Mouse (Mus musculus) olfactory bulb, adult 2 months (tissue): ENCODE results near the gene Zfp706. TPM values are rescaled to one million over a fixed set of nuclear protein-coding genes. Genes with fewer than 3 reads are reported as not detected.

ENCODE experiments used
- H3K27ac ChIP-seq: fragments of 200-500 bp; 2 replicates; pipeline ENCODE4 v1.5.1; 2012; ENCODE audit warnings: low read depth, low read length; ENCODE audit not compliant: insufficient read depth
- H3K4me1 ChIP-seq: fragments of 200-500 bp; 2 replicates; pipeline ENCODE4 v1.6.1; 2012; ENCODE audit warnings: low read length; ENCODE audit not compliant: control insufficient read depth, insufficient read depth
- H3K4me3 ChIP-seq: fragments of 200-500 bp; 2 replicates; pipeline ENCODE4 v1.5.1; 2012; ENCODE audit warnings: mild to moderate bottlenecking, low read depth, low read length, moderate library complexity; ENCODE audit not compliant: insufficient read depth
- CTCF ChIP-seq: fragments of 200-500 bp; IDR thresholded peaks from 2 replicates; pipeline ENCODE4 v1.5.1; 2012; ENCODE audit warnings: low read depth, mild to moderate bottlenecking, low read length, moderate library complexity; ENCODE audit not compliant: insufficient read depth
- POLR2A ChIP-seq: fragments of 200-500 bp; IDR thresholded peaks from 2 replicates; pipeline ENCODE4 v1.6.1; 2012; ENCODE audit warnings: mild to moderate bottlenecking, low read depth, low read length, moderate library complexity; ENCODE audit not compliant: insufficient read depth
- WGBS: fragments of 180-500 bp; shearing (Covaris S2); methylation state at CpG from one replicate; pipeline ENCODE4 v1.1.7; 2018; 5-methylcytosine and 5-hydroxymethylcytosine counted together
- polyA plus RNA-seq: library from polyadenylated mRNA; stranded (reverse); fragments of >200 nt; gene quantifications from 2 replicates; pipeline ENCODE4 v1.2.4, GENCODE M21; 2012; ENCODE audit warnings: low replicate concordance; ENCODE audit not compliant: missing spikeins, insufficient read depth, insufficient read length

Gene Zfp706
- polyA plus RNA-seq, 1 experiment = not detected

GRCm38 (mm10) chr15:36965743-36966142, 41.8 kb downstream of the Zfp706 start:
- H3K27ac ChIP-seq = no peak overlapping the region
- TF ChIP-seq CTCF = no peak
- no peak for TF ChIP-seq POLR2A
- no peak overlapping the region for H3K4me3 ChIP-seq
- H3K4me1 ChIP-seq = peaks cover 30% of the 10 kb centered on the region
- WGBS = 86% methylated on average over 4 of the region's 4 CpGs

- peaks cover 23% of the 10 kb centered on the region for H3K4me1 ChIP-seq
- WGBS = 93% methylated on average over 6 of the region's 6 CpGs
- no peak overlapping the region for H3K4me3 ChIP-seq
- no peak for TF ChIP-seq CTCF
- no peak for TF ChIP-seq POLR2A
- no peak overlapping the region for H3K27ac ChIP-seq
Measured at GRCm38 (mm10) chr15:36962931-36963330, 44.6 kb downstream of the Zfp706 start.

GRCm38 (mm10) chr15:36960876-36961237, 46.7 kb downstream of the Zfp706 start:
- no peak overlapping the region for H3K4me3 ChIP-seq
- WGBS = 81% methylated on average over 4 of the region's 4 CpGs
- H3K4me1 ChIP-seq = peaks cover 7% of the 10 kb centered on the region; the same call in 1 of the 2 replicates
- TF ChIP-seq POLR2A (no peak), CTCF (no peak)
- H3K27ac ChIP-seq = 0 out of 2 replicates have a peak overlapping the region, but pooled peaks have one; percentile 64

GRCm38 (mm10) chr15:36960010-36960875, 47.3 kb downstream of the Zfp706 start:
- Histone ChIP-seq H3K4me1 (peaks cover 7% of the 10 kb centered on the region; the same call in 1 of the 2 replicates), H3K27ac (peak overlapping the region; percentile 64), H3K4me3 (no peak overlapping the region)
- TF ChIP-seq POLR2A (no peak), CTCF (no peak)
- WGBS = 27% methylated on average over 17 of the region's 17 CpGs

GRCm38 (mm10) chr15:36956221-36956620, 51.4 kb downstream of the Zfp706 start:
- H3K4me1 ChIP-seq = peaks cover 13% of the 10 kb centered on the region; the same call in 1 of the 2 replicates
- H3K4me3 ChIP-seq = no peak overlapping the region
- 92% methylated on average over 3 of the region's 3 CpGs for WGBS
- no peak overlapping the region for H3K27ac ChIP-seq
- TF ChIP-seq CTCF = no peak
- no peak for TF ChIP-seq POLR2A

- TF ChIP-seq POLR2A = no peak
- TF ChIP-seq CTCF = no peak
- WGBS = 94% methylated on average over 2 of the region's 2 CpGs
- H3K4me1 ChIP-seq = peaks cover 14% of the 10 kb centered on the region
- H3K27ac ChIP-seq = no peak overlapping the region
- H3K4me3 ChIP-seq = no peak overlapping the region
Measured at GRCm38 (mm10) chr15:36950258-36950657, 57.3 kb downstream of the Zfp706 start.

- H3K4me1 ChIP-seq = peaks cover 9% of the 10 kb centered on the region
- TF ChIP-seq POLR2A (no peak), CTCF (no peak)
- WGBS = 87% methylated on average over 22 of the region's 22 CpGs
- no peak overlapping the region for H3K4me3 ChIP-seq
- no peak overlapping the region for H3K27ac ChIP-seq
Measured at GRCm38 (mm10) chr15:36948866-36949546, 58.6 kb downstream of the Zfp706 start.
